Mouse (Mus musculus) liver, postnatal 0 days (tissue): ENCODE data around the gene Epha2.

ENCODE experiments used
- CTCF ChIP-seq: sonication (generic); IDR thresholded peaks from 2 replicates; pipeline ENCODE4 v1.5.1; 2016; ENCODE audit warnings: antibody characterized with exemption, low read depth
- EP300 ChIP-seq: IDR thresholded peaks from 2 replicates; pipeline ENCODE4 v1.6.1; 2016; ENCODE audit warnings: antibody characterized with exemption, low read depth, mild to moderate bottlenecking

- peak; percentile 92 for TF ChIP-seq CTCF
- TF ChIP-seq EP300, result peak; percentile 88
These were observed 62.0 kb downstream of the Epha2 start for GRCm38 (mm10) chr4:141362937-141363548.
